Mouse (Mus musculus): ENCODE results near the gene Vmn2r97. TPM values are rescaled to one million over a fixed set of nuclear protein-coding genes. Genes with fewer than 3 reads are reported as not detected.
"Not testable (repeated sequence)": the region's sequence is repeated elsewhere in the genome, so short reads cannot be mapped to it uniquely, and the experiment has no call there.

Vmn2r97 gene
- total RNA-seq (2021): not detected
- long read RNA-seq, experiment 1, partial matches to known transcripts: 0 of 1 reads
- long read RNA-seq, experiment 1, other reads (novel, unspliced or antisense): 1 of 1 reads
- long read RNA-seq, experiment 2: 0 reads

DNA sequence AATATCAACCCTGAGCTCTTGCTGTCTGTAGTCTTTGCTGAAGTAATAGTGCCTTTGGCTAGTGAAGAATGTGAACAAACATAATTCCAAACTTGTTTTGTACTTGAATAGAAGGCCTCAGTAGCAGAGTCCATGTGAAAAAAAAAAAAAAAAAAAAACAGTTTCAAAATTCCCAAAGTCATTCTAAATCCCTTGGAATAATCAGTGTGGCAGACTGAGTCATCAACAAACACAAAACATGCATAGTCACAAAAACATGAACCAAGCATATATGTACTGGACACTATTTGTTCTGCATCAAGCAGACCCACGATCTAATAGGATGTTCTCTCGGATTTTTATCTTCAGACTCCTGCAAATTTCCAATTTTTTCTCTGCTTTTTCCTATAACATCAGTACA is at the start of gene Vmn2r97:
Gene Vmn2r97 (plus strand): TSS at position 301 of the 400 bp plus-strand sequence.
- DNase-seq; intact Hi-C loops (cut with DNase I): not testable (repeated sequence)

DNA sequence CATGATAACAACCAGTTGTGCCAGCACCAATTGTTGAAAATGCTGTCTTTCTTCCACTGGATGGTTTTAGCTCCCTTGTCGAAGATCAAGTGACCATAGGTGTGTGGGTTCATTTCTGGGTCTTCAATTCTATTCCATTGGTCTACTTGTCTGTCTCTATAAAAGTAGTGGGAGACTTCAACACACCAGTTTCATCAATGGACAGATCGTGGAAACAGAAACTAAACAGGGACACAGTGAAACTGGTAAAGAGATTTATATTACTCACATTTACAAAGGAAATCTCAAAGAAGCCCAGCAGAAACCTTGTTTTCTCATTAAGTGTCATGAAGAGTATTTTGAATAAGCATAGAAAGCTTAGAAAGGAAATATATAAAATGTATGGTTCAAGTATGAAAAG is 31.7 kb upstream of the Vmn2r97 start:
- DNase-seq; intact Hi-C loops (cut with DNase I): not testable (repeated sequence)

DNA sequence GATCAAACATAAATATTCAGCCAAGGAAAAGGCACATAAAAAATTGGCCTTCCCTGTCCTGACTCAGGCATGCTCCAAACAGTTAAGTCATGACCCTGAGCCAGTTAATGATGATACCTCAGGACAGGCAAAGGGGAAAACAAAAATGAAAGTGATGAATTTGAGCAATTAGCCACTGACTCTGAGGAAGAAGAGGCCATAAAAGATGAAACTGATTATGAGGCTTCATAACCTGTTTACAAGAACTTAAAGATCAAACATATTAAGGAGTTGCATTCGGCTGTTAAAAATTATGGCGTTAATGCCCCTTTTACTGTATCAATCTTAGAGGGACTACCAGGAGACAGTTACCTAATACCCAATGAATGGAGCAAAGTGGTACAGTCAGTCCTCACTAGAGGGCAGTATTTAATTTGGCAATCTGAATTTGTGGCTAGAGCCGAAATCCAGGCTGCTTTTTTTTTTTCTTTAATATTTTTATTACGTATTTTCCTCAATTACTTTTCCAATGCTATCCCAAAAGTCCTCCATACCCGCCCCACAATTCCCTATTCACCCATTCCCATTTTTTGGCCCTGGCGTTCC is 24.3 kb upstream of the Vmn2r97 start:
- DNase-seq: no peak
- intact Hi-C loops (cut with DNase I): no loop called here

DNA sequence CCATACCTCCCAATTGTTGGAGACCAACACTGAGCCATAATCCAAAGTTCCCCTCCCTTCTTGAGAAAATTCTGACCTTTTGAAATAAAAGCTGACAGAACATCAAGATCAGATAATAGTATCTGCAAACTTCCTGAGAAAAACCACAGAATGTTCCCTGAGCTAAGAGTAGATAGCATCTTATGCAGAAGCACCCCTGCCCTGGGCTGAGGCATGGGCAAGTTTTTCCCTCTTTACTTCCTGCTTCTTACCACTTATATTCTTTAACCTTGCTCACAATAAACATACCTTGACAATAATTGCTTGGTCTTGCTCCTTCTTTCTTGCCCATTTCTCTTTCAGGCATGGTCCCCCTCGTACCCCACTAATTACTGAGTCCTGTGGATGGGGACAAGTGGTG is 43.7 kb downstream of the Vmn2r97 start:
- intact Hi-C loops (cut with DNase I); DNase-seq: not testable (repeated sequence)

DNA sequence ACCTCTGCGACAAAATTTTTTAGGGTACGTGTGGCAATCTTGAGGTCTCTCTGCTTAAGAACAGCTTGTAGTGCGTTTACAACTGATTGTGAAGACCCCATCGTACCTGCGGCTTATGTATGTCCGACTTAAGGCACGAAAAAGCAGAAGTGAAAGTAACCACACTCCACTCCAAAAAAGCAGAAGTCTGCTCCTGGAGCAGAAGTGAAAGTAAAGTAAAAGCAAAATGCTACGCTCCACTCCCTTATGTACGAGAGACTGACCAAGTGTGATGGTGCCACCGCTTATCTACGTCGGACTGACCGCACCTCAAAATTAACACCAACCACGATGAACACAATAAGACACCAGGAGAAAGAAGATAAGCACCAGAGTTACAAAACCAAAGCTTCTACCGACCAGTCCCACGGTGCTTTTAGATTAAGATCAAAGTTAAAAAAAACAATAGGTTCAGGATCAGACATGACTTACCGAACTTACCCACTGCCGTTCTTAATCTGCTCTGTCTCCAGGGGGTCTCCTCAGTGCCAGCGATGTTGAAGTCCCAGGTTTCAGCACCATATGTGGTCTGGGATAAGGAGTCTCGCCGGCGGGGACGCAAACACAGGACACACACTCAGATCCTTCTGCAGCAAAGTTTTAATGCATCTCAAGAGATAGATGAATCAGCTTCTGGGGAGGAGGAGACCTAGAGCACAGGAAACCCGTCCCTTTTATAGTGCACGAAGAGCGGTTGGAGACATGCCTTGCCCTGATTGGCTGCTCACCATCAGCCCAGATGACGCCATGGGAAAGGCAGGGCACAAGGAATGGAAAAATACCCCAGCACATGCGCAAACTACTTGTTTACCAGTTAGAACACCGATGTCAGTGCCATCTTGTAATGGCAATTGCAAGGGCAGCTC is 54.5 kb downstream of the Vmn2r97 start:
- intact Hi-C loops (cut with DNase I): no loop called here
- no peak for DNase-seq

Other genes starting within 250 kb of the Vmn2r97 start
- not detected for gene Vmn2r98, start 139.2 kb downstream of the Vmn2r97 start, total RNA-seq (2021)